Mouse (Mus musculus) spleen, embryonic (tissue): ENCODE results near the gene Fabp2.
"Not testable (repeated sequence)": the region's sequence is repeated elsewhere in the genome, so short reads cannot be mapped to it uniquely, and the experiment has no call there.

Experiments used
- CTCF ChIA-PET: fragments of 350-600 bp; sonication (Branson Sonifier 250); formaldehyde crosslinking; loops from one replicate; lab custom pipeline; 2022; lab: Charles Lee

Fabp2 gene

DNA sequence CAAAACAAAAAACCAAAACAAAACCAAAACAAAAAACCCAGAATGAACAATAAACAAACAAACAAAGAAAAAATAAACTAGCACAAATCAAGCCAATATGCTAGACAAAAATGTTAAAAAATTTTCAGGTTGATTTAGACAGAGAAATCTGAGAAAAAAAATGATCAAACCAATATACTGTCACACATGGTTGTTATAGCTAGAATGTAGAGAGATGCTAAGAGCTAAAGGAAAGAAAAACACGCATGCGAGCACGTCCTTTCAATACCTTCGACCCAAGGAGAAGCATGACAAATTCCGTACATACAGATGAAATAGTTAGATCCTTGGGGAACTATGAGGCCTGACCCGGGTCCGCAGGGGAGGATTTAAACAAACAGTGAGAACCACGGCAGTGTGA is 24.4 kb downstream of the Fabp2 start, which contains the start of gene Gm10959:
Gene Gm10959 (minus strand): TSS at position 101 of the 400 bp plus-strand sequence.
- CTCF ChIA-PET: no interaction called here

DNA sequence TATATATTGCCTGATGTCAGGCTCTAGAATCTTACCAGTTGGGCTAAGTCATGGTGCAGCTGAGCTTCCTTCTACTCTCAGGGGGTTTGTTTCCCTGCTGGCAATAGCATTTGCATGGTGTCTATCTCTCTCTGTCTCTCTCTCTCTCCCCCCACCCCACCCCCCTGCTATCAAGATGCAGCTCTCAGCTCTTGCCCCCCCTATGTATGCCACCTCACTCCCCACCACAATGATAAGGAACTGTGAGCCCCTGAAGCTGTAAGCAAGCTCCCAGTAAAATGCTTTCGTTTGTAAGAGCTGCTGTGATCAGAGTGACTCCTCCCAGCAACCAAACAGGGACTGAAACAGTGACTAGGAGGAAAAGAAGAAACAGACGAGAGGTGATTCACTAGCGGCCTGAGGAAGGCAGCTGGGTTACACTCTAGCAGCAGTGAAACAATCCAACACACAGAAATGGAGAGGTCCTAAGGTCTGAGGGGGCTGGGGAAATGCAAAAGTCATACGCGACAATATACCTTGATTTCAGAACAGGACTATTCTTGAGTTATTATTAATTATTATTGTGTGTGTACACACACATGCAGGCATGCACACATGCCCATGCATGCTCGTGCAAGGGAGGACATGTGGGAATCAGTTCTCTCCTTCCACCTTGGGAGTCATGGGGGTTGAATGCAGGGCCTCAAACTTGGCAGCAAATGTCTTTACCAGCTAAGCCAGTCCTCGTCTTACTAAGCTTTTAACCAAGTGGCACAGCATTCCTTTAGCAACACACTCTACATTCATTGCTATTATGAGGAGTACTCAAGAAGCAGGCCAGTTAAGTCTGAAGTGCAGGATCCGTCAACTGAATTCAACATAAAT is 25.9 kb downstream of the Fabp2 start:
- CTCF ChIA-PET: interaction anchor here (0.7 kb wide), 1 partner anchor 625 kb away, joined by 3 read pairs; no protein-coding TSS in a partner anchor

DNA sequence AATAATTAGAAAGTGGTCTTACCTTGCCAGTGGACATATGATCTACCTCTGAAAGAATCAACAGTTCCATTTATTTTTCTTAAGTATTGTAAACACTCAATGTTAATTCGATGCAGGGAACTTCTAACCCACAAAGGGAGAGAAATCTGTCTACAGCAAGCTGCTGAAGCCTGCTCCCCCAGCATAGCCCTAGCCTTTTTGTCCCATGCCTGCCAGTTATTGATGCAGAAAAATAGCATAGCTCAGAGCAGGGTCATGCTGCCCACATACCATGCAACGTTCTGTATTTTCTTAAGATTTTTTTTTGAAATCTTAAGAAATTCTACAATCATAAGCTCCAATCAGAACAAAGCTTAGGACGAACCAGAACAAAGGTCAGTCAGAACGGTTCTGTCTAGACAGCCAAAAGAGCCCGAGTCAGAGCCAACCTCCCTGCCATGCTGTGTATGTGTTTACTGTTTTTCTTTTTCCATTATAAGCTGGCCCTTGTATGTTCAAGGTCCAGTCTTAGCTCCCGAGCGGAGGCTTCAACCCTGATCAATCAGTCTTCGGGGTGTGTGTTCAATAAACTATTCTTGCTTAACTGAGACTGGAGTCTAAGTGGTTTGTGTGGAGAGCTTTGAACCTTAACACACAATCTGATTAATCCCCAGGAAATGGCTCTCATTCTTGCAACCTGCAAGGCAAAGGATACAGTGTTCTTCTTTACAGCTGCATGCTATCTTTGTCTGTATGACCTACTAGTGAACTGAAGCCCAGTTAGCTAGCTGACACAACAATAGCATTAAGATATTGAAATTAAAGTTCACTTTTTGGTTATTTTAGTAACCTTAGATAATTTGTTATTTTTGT is 27.0 kb downstream of the Fabp2 start:
- CTCF ChIA-PET: interaction anchor here (0.6 kb wide), 1 partner anchor 44 kb away, joined by 3 read pairs; no protein-coding TSS in a partner anchor

DNA sequence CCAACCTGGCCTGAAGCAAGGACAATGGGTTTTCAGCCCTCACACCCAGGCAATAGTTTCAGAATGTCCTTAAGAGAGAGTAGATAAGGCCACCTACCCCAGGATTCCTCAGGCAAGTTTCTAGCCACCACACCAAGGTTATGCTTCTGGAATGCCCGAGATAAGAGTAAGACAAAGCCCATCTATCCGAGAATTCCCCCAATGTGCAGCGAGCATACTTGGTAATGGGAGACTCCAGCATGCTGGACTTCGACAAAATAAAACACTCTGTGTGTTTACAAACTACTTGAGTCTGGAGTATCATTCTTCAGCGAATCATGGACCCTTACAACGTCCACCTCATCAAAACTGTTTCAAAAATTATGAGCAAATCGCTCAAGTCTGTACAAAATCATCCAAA is 28.3 kb downstream of the Fabp2 start:
- CTCF ChIA-PET: no interaction called here

DNA sequence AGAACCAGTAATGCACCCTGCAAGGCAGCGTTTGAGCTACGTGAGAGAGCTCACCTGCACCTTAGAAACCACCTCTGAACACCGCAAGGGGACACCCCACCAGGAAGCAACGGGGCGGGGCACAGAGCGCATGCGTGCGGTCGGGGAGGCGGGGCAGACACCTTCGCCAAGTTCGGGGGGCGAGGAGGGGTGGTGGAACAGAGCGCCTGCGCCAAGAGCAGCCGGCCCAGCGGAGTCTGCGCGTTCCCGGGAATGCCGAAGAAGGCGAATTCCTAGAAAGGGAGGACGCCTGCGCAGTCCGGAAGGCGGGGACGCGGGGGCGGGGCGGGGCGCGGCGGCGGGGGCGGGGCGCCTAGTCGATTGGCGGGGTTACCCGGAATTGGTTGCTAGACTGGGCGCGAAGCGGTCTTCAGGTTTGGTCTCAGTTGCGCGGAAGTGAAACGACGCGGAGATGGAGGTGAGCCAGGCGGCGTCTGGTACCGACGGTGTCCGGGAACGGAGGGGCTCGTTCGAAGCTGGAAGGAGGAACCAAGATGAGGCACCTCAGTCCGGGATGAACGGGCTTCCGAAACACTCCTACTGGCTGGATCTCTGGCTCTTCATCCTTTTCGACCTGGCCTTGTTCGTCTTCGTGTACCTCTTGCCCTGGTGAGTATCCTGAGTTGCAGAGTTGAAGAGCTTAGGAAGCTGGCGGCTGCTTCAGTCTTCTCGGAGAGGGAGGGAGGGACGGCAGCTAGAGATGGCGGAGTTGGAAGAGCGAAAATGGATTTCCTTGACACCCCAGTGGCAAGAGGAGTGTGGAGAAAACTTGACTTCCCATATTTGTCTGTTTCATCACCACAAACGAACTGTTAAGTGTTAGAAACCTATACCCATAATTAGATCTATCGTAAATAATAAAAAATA is 29.4 kb downstream of the Fabp2 start, which contains the start of gene 1810037I17Rik:
Gene 1810037I17Rik (plus strand): TSS at position 195 of the 906 bp plus-strand sequence.
- CTCF ChIA-PET: no interaction called here

DNA sequence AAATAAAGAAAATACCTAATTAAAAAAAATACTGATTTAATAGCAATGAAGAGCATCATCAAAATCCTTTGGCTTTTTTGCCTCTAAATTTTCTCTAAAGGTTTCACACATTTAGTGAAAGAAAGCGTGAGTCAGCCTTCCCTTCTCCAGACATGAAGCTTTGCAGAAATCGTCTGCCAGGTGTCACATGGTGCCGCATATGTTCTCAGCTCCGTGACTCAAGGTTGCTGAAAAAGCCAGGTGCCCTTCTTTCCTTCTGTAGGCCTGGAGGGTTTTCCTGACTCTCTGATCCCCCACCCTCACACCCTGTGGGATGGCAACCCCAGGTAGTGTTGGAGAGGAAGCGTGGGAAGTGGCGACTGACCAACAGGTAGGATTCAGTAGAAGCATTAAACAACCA is 34.9 kb downstream of the Fabp2 start:
- CTCF ChIA-PET: no interaction called here

DNA sequence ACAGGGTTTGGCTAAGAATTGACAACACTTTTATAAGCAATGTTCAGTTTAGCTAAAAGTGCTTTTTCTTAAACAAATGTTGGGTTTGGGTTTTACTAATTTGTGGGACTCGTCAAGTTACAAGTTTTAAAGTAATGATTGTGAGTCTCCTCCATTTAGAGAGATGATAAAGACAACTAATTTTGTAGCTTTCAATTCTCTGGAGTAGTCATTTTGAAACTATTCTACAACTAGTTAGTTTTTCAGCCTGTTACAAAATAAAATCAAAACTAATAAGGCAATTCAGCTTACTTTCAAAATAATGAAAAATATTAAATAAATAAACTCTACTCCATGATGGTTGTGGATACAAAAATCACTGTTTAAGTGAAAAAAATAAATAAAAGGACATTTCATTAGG is 37.6 kb downstream of the Fabp2 start:
- CTCF ChIA-PET: no interaction called here

DNA sequence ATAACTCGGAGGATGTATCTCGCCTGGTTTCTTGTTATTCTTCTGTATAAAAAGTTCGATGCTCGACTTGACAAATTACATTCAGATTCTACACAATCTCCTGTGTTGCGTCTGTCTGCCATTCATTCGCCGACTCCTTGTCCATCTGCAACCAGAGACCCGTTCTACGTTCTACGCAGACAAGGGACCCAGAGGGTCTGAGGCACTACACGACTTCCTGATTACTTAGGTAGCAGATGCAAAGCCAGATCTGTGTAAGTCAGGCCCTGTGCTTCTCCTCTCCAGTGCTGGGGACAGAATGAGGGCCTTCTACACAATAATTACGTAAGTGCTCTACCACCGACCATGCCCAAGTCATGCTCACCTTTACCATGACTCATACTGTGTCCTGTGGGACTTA is 42.3 kb downstream of the Fabp2 start:
- CTCF ChIA-PET: not testable (repeated sequence)

DNA sequence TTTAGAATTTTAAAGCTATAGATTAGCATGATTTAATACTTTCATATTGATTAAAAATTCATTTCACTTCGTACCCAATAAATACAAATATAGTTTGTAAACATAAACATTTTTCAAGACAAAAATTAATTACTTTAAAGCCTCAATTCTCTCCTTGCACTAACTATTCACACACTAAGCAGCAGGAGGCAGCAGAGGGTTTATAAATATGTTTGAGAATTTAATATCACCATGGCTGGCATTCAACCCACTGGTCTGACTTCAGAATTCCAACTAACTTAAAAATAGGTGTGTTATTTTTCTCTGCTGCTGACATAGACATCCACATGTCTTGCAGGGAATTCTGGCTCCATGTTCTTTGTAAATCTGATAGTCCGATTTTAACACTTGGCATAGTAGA is 44.3 kb downstream of the Fabp2 start:
- CTCF ChIA-PET: interaction anchor here (0.6 kb wide), 1 partner anchor 17 kb away, joined by 3 read pairs; no protein-coding TSS in a partner anchor

DNA sequence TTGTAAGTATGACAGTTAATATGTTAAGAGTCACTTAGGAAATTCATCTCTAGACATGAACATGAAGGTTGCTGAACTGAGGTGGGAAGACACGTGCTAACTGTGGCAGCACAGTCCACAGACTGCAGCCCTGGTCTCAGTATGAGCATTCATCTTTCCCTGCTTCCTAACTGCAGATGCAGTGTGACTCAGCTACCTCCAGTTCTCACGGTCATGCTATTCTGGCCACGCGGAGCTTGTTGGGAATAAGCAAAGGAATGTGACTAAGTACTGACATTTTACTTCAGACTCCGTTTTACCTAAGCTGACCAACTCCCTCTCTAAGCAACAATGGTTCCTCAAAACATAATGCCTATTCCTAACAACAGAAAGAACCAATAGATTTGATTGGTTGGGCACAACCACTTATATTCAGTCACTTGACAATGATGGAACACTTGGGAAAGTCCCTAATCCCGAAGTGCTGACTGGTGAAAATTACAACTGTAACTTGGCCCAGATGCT is 48.6 kb downstream of the Fabp2 start:
- CTCF ChIA-PET: no interaction called here
